Mouse (Mus musculus): ENCODE measurements around the gene Cxcr5. TPM values are rescaled to one million over a fixed set of nuclear protein-coding genes. Genes with fewer than 3 reads are reported as not detected.

The Cxcr5 gene
- polyA plus RNA-seq, 1 experiment from 2014 or later: not detected

GRCm38 (mm10) chr9:44502006-44502405, 59.7 kb downstream of the Cxcr5 start:
- H3K4me1 ChIP-seq (ENCODE audit: control insufficient read depth, insufficient read depth, low read length): peaks cover 48% of the 10 kb centered on the region
- no peaks in the 10 kb centered on the region for H3K27me3 ChIP-seq (ENCODE audit: control insufficient read depth, insufficient read depth, low read length)
- WGBS: 0% methylated on average over 4 of the region's 4 CpGs
- peaks cover 48% of the 10 kb centered on the region for H3K36me3 ChIP-seq (ENCODE audit: control insufficient read depth, insufficient read depth, low read length)
- no peak overlapping the region for H3K4me2 ChIP-seq (replicated peaks; ENCODE audit: low read depth, low read length)
- no peaks in the 10 kb centered on the region for H3K9me3 ChIP-seq (ENCODE audit: control insufficient read depth, low read length)
- H3K4me3 ChIP-seq (ENCODE audit: low read length): no peak overlapping the region
- no peak overlapping the region for H3K9ac ChIP-seq (ENCODE audit: low read depth, low read length)
- no peak for ATAC-seq (ENCODE audit: low FRiP score, low TSS enrichment)
- H3K27ac ChIP-seq (ENCODE audit: low read depth, low read length): no peak overlapping the region

DNA sequence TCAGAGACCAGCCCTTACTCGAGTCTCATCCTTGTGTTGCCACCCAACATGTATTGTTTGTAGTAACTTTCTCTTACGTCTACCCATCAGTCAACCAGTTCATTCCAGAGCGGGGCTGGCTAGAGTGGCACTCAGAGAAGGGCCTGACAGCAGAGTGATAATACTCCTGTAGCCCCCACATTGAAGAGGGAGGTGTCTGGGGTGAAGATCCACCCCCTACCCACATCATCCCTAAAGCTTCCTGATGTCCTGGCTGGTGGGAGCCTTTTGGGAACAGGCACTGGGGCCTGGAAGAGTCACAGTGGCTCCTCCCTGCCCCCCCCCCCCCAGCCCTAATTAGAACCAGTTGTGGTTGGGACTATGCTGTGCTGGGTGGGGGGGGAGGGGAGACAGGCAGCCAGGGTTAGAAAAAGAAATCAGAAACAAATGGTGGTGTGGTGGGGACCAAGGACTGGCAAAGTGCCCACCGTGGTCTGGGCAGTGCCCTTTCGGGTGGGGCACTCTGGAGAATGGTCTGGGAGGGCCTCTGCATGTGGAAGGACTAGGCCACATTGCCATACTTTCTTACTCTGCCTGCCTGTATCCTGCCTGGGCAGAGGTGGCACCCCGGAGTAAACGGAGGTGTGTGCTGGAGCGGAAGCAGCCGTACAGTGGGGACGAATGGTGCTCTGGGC, 60.3 kb downstream of the Cxcr5 start:
- 0 out of 2 replicates have a peak overlapping the region, but pooled peaks have one; percentile 20 for H3K27ac ChIP-seq (ENCODE audit: low read depth, low read length)
- H3K4me1 ChIP-seq (ENCODE audit: control insufficient read depth, insufficient read depth, low read length): peaks cover 54% of the 10 kb centered on the region
- no peak overlapping the region for H3K4me3 ChIP-seq (ENCODE audit: low read length)
- no peak for ATAC-seq (ENCODE audit: low FRiP score, low TSS enrichment)
- H3K9me3 ChIP-seq (ENCODE audit: control insufficient read depth, low read length): no peaks in the 10 kb centered on the region
- 57% methylated on average over 10 of the region's 10 CpGs for WGBS
- H3K9ac ChIP-seq (ENCODE audit: low read depth, low read length): no peak overlapping the region
- H3K36me3 ChIP-seq (ENCODE audit: control insufficient read depth, insufficient read depth, low read length): peaks cover 41% of the 10 kb centered on the region
- H3K27me3 ChIP-seq (ENCODE audit: control insufficient read depth, insufficient read depth, low read length): no peaks in the 10 kb centered on the region
- no peak overlapping the region for H3K4me2 ChIP-seq (replicated peaks; ENCODE audit: low read depth, low read length)

- WGBS: 51% methylated on average over 8 of the region's 8 CpGs
- Histone ChIP-seq H3K36me3 (ENCODE audit: control insufficient read depth, insufficient read depth, low read length) (peaks cover 35% of the 10 kb centered on the region), H3K4me2 (replicated peaks; ENCODE audit: low read depth, low read length) (peak overlapping the region; percentile 80), H3K9me3 (ENCODE audit: control insufficient read depth, low read length) (no peaks in the 10 kb centered on the region), H3K9ac (ENCODE audit: low read depth, low read length) (no peak overlapping the region), H3K27me3 (ENCODE audit: control insufficient read depth, insufficient read depth, low read length) (no peaks in the 10 kb centered on the region), H3K4me3 (ENCODE audit: low read length) (no peak overlapping the region), H3K4me1 (ENCODE audit: control insufficient read depth, insufficient read depth, low read length) (peaks cover 55% of the 10 kb centered on the region), H3K27ac (ENCODE audit: low read depth, low read length) (no peak overlapping the region; the same call in 1 of the 2 replicates)
- no peak for ATAC-seq (ENCODE audit: low FRiP score, low TSS enrichment)
These were observed 61.0 kb downstream of the Cxcr5 start for GRCm38 (mm10) chr9:44500638-44501175.

- WGBS: 36% methylated on average over 5 of the region's 5 CpGs
- peak overlapping the region; percentile 46 for H3K4me3 ChIP-seq (ENCODE audit: low read length)
- H3K27me3 ChIP-seq (ENCODE audit: control insufficient read depth, insufficient read depth, low read length): no peaks in the 10 kb centered on the region
- ATAC-seq (ENCODE audit: low FRiP score, low TSS enrichment): no peak; the same call in 1 of the 2 replicates
- H3K4me1 ChIP-seq (ENCODE audit: control insufficient read depth, insufficient read depth, low read length): peaks cover 60% of the 10 kb centered on the region
- H3K4me2 ChIP-seq (replicated peaks; ENCODE audit: low read depth, low read length): peak overlapping the region; percentile 80
- no peaks in the 10 kb centered on the region for H3K9me3 ChIP-seq (ENCODE audit: control insufficient read depth, low read length)
- peak overlapping the region; percentile 42; the same call in 1 of the 2 replicates for H3K9ac ChIP-seq (ENCODE audit: low read depth, low read length)
- H3K27ac ChIP-seq (ENCODE audit: low read depth, low read length): peak overlapping the region; percentile 94; the same call in 1 of the 2 replicates
- H3K36me3 ChIP-seq (ENCODE audit: control insufficient read depth, insufficient read depth, low read length): peaks cover 29% of the 10 kb centered on the region
These were observed 61.5 kb downstream of the Cxcr5 start for GRCm38 (mm10) chr9:44500163-44500533.

GRCm38 (mm10) chr9:44499356-44500162, 62.1 kb downstream of the Cxcr5 start:
- peak overlapping the region; percentile 94 for H3K27ac ChIP-seq (ENCODE audit: low read depth, low read length)
- ATAC-seq (ENCODE audit: low FRiP score, low TSS enrichment): peak; percentile 24
- peak overlapping the region; percentile 64 for H3K9ac ChIP-seq (ENCODE audit: low read depth, low read length)
- peak overlapping the region; percentile 46 for H3K4me3 ChIP-seq (ENCODE audit: low read length)
- H3K4me2 ChIP-seq (replicated peaks; ENCODE audit: low read depth, low read length): peak overlapping the region; percentile 80
- H3K4me1 ChIP-seq (ENCODE audit: control insufficient read depth, insufficient read depth, low read length): peaks cover 62% of the 10 kb centered on the region
- no peaks in the 10 kb centered on the region for H3K9me3 ChIP-seq (ENCODE audit: control insufficient read depth, low read length)
- no peaks in the 10 kb centered on the region for H3K27me3 ChIP-seq (ENCODE audit: control insufficient read depth, insufficient read depth, low read length)
- WGBS: 7% methylated on average over 20 of the region's 20 CpGs
- peaks cover 27% of the 10 kb centered on the region for H3K36me3 ChIP-seq (ENCODE audit: control insufficient read depth, insufficient read depth, low read length)

- peaks cover 71% of the 10 kb centered on the region for H3K4me1 ChIP-seq (ENCODE audit: control insufficient read depth, insufficient read depth, low read length)
- ATAC-seq (ENCODE audit: low FRiP score, low TSS enrichment): peak; percentile 84
- peak overlapping the region; percentile 94 for H3K27ac ChIP-seq (ENCODE audit: low read depth, low read length)
These were observed 63.0 kb downstream of the Cxcr5 start for GRCm38 (mm10) chr9:44498421-44499355.

GRCm38 (mm10) chr9:44497624-44498377, 63.9 kb downstream of the Cxcr5 start:
- H3K9ac ChIP-seq (ENCODE audit: low read depth, low read length): peak overlapping the region; percentile 64
- no peaks in the 10 kb centered on the region for H3K27me3 ChIP-seq (ENCODE audit: control insufficient read depth, insufficient read depth, low read length)
- peaks cover 17% of the 10 kb centered on the region for H3K36me3 ChIP-seq (ENCODE audit: control insufficient read depth, insufficient read depth, low read length)
- H3K27ac ChIP-seq (ENCODE audit: low read depth, low read length): peak overlapping the region; percentile 94
- H3K9me3 ChIP-seq (ENCODE audit: control insufficient read depth, low read length): no peaks in the 10 kb centered on the region
- ATAC-seq (ENCODE audit: low FRiP score, low TSS enrichment): peak; percentile 24; the same call in 1 of the 2 replicates
- H3K4me3 ChIP-seq (ENCODE audit: low read length): peak overlapping the region; percentile 46
- H3K4me2 ChIP-seq (replicated peaks; ENCODE audit: low read depth, low read length): peak overlapping the region; percentile 80
- H3K4me1 ChIP-seq (ENCODE audit: control insufficient read depth, insufficient read depth, low read length): peaks cover 80% of the 10 kb centered on the region
- WGBS: 3% methylated on average over 11 of the region's 11 CpGs

More at GRCm38 (mm10) chr9:44498421-44499355, 63.0 kb downstream of the Cxcr5 start:
- Histone ChIP-seq H3K4me2 (replicated peaks; ENCODE audit: low read depth, low read length) (peak overlapping the region; percentile 80), H3K9me3 (ENCODE audit: control insufficient read depth, low read length) (no peaks in the 10 kb centered on the region), H3K27me3 (ENCODE audit: control insufficient read depth, insufficient read depth, low read length) (no peaks in the 10 kb centered on the region), H3K9ac (ENCODE audit: low read depth, low read length) (peak overlapping the region; percentile 64), H3K4me3 (ENCODE audit: low read length) (peak overlapping the region; percentile 46), H3K36me3 (ENCODE audit: control insufficient read depth, insufficient read depth, low read length) (peaks cover 26% of the 10 kb centered on the region)
- under 1% methylated on average over 58 of the region's 59 CpGs for WGBS

Measured in kidney, embryonic 14.5 days (tissue).